Mouse (Mus musculus) urinary bladder, adult 2 months (tissue): ENCODE measurements around the gene Ppil3. TPM values are rescaled to one million over a fixed set of nuclear protein-coding genes. Genes with fewer than 3 reads are reported as not detected.

Experiments
- DNase-seq: peaks from one replicate; pipeline ENCODE4 v3.0.0; 2022; ENCODE audit warnings: low spot score
- polyA plus RNA-seq: library from polyadenylated mRNA; depleted of rRNA; stranded (reverse); fragments of >200 nt; gene quantifications from 2 replicates; pipeline ENCODE4 v1.2.3, GENCODE M21; 2012; rRNA removed

Gene Ppil3
- 32.4 and 33.3 TPM in 2 replicates for polyA plus RNA-seq

DNA sequence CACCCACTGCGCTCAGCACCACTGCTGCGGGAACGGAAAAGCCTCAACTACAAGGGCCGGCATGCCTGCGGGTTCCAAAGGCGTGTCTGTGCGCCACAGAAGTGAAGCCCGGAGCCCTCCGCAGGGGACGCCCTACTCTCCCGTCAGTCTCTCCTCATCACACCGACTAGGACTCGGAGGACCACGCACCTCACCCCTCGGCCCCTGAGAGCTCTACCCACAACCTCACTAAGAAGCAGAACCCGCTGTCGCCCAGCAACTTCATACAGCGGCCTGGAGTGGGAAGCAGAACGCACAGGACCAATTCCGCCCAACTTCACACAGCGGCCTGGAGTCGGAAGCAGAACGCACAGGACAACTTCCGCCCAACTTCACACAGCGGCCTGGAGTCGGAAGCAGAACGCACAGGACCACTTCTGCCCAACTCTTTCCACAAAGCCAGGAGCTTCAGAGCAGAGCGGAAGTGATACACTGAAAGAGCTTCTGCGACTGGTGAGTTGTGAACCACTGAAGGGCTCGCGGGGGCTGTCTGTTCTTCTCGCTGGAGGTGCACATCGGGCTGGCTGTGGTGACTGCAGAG lies at the start of gene Ppil3, which contains the start of gene Nif3l1:
Gene Ppil3 (minus strand): TSS at position 344 of the 580 bp plus-strand sequence.
Gene Nif3l1 (plus strand): TSS at position 9 of the 580 bp plus-strand sequence.
- peak; percentile 74 for DNase-seq

DNA sequence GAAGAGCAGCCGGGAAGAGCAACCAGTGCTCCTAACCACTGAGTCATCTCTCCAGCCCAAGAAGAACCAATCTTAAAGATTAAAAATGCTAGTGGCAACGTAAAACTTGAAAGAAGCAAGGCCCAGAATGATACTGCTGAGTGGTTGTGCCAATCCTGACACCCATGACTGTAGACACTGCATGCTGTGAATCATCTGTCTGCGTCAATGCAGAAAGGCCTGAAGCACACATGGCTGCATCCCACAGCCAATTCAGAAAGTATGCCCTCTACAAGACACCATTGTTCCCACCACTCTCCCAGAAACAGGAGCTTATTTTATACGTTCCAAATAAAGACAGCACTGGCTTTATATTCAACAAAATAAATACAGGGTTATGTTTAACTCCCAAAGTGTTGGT lies 37.4 kb upstream of the Ppil3 start:
- DNase-seq, result no peak

DNA sequence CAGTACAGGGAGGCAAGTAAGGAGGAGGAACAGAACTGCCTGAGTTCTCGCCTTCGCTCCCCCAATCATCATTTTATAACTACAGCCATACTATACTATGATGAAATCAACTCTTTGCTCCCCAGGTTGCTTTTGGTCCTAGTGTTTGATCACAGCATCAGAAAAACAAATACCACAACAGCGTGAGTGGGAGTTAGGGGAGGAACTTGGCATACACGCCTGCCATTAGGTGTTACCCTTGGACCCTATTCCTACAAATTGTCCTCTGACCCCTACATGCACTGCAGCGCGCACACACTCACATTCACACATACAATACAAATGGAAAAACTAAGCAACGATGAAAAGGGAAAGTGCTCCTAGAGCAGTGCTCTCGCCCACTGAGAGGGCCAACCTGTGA lies 30.4 kb upstream of the Ppil3 start:
- DNase-seq, result no peak

DNA sequence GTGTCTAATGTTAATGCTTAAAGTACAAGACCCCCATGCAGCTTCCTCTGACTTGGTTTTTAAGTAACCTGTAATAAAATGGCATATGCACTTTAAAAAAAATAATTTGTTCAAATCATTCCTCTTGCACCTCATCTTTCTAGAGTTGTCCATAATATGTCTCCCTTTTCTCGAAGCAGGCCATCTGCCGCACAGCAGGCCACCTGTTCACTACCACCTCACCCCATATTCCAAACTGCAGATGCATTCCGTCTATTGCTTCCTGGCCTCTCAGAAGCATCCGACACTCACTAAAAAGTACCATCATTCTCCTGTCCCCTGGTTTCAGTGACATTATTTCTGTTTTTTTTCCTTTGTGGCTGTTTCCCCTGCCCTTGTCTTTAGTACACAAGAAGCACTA lies 20.3 kb upstream of the Ppil3 start:
- DNase-seq, result no peak

DNA sequence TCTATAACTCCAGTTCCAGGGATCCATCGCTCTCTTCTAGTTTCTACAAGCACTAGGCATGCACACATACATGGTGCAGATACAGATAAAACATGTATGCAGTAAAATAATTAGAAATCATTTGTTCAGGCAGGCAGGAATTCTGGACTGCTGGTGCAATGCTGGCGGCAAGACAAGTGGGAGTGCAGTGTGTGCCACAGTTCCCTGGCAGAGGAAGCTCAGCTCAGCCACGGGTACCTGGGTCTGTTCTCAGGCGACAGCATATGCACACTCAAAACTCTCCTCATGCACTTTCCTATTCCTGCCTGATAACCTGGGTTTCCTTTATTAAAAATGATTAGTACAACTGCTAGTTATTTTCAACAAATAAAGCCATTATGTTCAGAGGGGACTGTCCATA lies 19.8 kb upstream of the Ppil3 start:
- no peak for DNase-seq

DNA sequence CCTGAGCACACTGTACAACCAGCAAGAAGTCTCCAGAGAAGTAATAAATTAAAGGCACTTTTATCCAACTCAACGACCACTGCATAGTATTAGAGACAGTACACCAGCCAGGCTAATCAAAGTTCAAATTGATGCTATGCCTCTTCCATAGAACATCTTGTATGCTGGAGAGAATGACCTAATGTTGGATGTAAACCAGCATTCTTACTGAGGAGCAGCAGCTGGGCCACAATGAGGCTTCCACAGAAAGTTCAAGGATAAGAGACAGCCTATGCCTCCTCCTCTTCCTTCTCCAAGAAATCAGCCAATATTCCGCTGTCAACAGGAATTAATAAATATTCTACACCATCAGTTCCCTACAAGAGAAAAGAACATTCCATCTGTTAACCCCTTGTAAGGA lies 18.6 kb upstream of the Ppil3 start:
- no peak for DNase-seq

DNA sequence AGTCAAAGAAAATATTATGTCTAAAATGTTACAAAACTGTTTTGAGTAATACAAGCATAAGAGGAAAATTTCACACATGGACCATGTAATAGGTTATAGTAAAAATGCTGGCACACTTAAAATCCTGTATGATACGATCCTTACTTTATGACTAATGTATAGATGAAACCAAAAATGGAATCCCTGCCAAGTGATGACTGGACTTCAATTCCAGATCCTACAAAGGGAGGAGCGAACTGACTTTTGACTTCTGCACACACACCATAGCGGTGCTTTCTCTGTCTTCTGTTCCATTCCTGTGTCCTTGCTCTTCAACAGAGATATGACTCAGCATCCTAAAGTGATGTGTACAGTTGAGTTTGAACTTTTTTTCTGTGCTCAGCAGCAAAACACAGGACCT lies 15.3 kb upstream of the Ppil3 start:
- no peak for DNase-seq

DNA sequence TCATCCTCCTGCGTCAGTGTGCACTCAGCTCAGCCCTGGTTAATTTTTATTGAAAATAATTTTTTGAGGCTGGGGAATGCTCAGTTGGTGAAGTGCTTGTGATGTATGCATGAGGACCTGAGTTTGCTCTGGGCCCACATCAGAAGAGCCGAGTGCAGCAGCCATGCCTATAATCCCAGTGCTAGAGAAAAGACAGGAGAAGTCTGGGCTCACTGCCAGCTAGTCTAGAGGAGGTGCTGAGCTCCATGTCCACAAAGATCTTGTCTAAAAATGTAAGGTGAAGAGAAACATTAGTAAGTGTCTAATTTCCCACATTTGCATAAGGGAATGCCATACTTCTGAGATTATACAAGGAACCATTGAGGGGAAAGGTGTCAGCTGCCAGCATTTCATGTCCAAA lies 13.6 kb upstream of the Ppil3 start:
- no peak for DNase-seq

DNA sequence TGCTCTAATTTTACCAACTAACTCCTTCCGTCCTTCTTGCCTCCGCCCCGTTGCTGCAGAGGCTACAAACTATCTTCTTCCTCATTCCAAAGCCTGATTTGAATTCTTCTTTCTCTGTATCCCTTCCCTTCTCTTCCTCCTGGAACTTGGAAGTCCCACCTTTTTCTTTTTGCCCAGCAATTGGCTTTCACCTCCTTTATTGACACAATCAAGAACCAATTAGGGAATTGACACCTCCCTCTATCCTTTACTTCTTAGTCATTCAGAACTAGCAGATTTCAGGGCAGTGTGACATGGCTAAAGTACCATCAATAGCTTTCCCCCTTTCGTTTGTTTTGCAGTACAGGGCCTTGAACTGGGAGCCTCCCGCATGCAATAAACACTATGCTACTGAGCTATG lies 12.9 kb upstream of the Ppil3 start:
- DNase-seq, result no peak

DNA sequence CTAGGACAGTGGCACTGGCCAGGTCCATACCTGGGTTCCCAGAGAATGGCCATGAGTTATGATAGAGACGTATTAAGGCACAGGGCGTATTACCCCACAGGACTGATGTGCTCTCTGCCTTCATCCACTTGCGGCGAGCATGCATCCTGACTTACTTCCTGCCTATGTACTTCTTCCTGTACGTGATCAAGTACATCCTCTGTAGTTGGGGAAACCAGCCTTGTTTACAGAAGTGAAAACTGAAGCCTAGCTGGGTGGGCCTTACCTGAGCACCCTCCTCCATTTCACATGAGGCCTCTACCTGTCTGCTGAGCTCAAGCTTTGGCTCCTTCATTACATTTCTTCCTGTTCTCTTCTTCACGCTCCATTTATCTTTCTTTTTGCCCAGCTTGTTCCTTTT lies 9.0 kb upstream of the Ppil3 start:
- DNase-seq, result no peak

DNA sequence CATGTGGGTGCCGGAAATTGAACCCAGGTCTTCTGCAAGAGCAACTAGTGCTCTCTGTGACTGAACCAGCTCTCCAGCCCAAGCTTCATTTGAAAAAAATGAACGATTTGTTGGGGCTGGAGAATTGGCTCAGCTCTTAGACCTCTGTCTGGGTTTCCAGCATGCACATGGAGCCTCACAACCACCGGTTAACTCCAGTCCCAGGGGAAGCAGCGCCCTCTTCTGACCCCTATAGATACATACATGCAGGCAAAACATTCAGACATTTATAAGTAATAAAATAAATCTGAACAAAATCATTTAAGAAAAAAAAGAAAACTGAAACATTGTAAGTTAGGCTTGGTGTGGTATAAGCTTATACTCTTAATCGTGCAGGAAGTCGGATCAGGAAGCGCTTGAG lies 3.1 kb upstream of the Ppil3 start:
- DNase-seq, result no peak

DNA sequence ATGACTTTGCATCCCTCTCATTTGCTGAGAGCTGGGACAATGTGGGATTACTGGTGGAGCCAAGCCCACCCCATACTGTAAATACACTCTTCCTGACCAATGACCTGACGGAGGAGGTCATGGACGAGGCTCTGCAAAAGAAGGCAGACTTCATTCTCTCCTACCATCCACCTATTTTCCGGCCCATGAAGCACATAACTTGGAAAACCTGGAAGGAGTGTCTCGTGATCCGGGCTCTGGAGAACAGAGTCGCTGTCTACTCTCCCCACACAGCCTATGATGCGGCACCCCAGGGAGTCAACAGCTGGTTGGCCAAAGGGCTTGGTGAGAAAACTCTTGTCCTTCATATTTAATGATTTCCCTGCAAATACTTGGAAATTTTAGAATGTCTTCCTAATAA lies 2.5 kb upstream of the Ppil3 start:
- DNase-seq, result no peak

DNA sequence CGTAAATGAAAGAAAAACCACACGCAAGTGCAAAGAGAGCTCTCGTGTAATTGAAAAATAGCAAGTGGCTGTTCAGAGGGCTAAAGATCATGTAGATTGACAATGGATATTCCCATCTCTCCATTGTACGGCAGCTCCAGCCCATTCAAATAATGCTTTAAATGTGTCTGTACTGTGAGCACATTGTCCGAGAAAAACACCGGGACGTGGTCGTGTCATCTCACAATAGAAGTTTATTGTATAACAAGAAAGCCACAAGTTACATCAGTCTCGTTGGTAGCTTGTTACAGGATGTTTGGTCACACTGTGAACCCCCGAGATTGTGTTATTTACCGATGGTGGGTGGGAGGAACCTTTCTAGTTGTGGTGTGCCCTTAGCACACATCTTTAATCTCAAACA lies 575 bp upstream of the Ppil3 start:
- DNase-seq, result no peak

DNA sequence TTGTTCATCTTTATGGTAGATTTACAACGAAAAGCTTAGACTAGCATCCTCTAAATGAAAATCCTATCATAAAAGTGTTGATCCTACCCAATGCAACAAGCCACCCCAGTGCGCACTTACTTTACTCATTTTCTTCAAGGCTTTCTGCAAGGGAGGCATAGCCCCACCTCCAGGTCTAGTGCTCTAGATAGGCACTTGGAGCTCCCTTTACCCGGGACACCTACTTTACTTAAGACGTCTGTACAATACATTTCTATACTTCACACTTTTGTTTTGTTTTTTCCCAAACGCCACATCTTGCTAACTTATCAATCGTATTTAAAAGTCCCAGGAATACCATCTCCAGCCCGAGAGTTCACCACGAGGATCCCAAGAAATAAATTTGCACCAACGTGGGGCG lies 595 bp downstream of the Ppil3 start:
- no peak for DNase-seq

DNA sequence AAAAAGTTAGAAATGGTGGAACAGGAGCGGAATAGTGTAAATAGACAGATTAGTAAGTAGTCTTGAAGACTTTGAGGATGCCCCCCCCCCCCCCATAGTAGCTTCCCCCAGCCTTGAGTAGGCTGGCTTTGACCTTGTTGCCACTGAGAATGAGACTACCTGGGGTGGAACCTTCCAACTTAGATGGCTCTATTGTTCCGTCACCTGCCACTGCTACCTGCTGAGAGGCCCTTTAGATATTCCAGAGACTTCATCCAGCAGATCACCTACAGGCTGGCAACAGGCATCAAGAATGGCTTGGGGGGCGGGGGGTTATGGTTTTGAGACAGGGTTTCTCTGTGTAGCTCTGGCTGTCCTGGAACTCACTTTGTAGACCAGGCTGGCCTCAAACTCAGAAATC lies 20.7 kb downstream of the Ppil3 start:
- DNase-seq, result no peak

DNA sequence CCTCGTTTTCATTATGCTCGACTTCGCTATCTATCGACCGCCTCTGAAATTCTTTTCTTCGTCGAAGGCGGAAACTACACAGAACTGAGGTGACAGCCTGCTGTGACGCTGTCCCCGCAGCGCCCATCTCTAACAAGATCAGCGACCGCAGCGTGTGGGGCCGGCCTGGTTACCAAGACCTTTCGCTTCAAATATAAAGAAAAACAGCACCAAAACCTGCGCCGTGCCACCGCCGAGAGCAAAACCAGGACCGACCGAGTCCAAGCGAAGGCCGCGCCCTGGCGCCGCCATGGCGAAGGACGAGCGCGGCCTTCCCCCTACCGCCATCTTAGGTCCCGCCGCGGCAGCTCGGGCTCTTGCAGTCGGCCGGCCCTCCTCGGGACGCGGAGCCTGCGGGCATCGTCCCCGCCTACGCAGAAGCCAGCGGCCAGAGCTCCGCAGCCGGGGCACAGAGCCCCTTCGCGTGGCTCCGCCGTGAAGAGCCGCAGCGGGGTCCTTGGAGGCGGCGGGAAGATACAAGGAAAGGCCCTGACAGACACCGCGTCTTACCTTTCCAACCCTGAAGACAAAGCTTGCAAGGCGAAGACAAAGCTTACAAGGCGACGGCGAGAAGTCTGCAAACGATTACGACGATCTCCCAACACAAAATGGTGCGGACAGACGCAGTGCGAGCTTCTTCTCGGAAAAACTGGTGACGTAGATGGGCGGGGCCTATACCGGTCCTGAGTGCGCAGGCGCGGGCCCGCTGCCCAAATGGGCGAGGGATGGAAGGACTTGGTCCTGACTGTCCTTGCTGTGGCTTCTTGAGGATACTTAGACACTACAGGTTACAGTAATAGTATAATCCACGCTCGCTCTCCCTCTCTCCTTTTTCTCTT lies 21.7 kb downstream of the Ppil3 start, which contains the start of gene Clk1:
Gene Clk1 (minus strand): TSS at position 696 of the 878 bp plus-strand sequence.
- peak; percentile 94 for DNase-seq

DNA sequence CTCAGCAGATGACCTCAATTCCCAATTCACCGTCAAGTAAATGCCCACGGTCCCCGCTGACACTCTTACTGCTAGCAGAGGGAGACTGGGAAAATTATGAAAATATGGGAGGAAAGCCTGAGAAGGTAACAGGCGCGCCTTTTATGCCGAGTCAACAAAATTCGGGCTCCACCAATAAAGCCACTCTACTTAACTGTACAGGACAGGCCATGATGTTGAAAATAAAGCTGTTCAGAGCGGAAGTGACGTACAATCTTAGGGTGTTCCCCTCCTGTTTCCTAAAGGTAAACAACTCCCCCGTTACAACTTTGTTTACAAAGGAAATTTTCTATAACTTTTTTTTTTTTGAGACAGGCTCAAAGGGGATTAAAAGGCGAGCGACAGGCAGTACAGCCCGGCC lies 22.4 kb downstream of the Ppil3 start:
- no peak for DNase-seq

DNA sequence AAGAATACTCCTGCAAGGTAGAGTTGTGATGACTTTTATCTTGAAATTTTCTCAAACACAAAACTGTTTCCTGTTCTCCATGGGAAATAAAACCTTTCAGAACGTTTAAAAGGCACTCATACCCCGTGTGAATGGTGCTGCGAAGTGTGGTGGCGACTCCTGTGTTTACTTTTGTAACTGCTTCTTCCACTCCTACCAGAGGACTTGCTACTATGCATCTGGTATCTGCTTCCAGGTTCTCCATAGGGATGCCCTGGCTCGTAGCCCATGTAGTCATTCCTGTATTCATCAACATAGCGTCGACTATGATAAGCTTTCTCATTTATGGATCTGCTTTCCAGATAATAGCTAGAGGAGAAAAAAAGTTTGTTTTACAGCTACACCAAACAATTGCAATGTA lies 24.3 kb downstream of the Ppil3 start:
- DNase-seq, result no peak

DNA sequence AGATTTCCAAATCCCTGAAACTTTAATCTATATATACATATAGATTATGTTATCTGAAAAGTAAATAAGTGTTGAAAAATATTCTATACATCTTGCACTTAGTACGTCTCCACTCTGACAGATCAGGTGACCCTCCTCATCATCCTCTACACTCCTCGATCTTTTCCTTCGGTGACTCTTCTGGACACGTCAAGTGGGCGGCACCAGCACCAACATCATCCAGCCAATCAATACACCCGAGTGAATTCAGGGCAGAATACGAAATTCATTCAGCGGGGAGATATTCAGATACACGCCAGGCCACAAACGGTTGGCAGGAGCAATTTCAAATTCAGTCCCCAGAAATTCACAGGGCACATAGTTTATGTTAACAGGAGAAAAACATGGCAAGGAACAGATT lies 25.3 kb downstream of the Ppil3 start:
- DNase-seq, result no peak

DNA sequence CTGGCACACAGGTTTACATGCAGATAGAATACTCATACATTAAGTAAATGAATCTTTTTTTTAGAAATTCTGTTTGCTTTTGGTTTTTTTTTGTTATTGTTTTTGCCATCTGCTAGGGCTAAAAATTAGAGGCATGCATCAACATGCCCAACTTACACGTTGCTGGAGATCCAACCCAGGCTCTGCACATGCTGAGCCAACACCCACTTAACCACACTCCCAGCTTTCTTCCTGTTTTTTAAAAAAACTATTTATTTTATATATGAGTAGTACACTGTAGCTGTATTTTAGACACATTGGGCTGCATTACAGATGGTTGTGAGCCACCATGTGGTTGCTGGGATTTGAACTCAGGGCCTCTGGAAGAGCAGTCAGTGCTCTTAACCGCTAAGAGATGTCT lies 29.2 kb downstream of the Ppil3 start:
- DNase-seq, result no peak

DNA sequence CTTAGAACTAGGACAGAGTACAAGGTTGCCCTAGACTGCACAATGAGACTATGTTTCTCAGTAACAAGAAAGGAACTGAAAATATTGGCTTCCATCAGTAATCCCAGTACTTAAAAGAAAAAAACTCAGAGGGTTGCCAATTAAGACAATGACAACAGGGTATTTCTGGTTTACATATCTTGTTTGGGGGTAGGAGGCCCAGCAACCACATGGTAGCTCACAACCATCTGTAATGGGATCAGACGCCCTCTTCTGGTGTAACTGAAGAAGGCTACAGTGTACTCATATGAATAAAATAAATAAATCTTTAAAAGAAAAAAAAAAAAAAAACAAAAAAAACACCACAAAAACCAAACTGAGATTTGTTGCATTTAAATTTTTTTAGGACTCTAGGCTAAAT lies 29.8 kb downstream of the Ppil3 start:
- DNase-seq, result no peak

DNA sequence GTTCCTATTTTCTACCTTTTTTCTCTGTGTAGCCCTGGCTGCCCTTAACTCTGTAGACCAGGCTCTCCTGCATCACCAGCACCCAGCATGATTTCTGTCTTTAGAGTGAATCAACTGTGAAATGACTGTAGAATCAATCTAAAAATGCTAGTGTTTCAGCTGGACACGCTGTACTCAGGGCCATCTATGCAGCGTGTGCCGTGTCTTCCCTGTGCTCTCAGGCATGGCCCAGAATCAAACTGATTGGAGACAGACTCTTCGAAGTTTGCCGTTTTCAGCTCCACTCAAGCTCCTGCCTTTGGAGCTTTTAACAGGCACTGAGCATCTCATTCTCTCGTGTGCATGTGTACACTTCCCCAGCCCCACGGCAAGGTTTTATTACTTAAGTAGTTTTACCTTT lies 34.5 kb downstream of the Ppil3 start:
- DNase-seq, result no peak

DNA sequence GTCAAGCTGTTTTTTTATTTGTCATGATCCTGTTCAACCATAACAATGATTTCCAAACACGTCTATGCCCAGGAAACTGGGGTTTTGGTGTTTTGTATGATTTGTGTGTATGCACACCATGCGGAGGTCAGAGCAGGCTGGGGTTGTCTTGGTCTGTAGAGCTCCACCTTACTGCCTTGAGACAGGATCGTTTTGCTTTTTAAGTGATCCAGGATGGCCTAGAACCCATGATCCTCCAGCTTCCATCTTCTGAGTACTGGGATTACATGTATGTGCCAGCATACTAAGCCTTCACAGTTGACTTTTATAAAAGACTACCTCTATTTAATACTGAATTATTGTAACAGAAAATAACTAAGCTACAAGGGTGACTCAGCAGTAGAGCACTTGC lies 35.1 kb downstream of the Ppil3 start:
- DNase-seq, result no peak
